Mouse (Mus musculus): ENCODE results near the gene Acadvl. TPM values are rescaled to one million over a fixed set of nuclear protein-coding genes. Genes with fewer than 3 reads are reported as not detected.
A peak's percentile ranks its signal among the peaks of the same experiment; 100 is the strongest.

Acadvl gene
- polyA plus RNA-seq, 1 experiment from 2014 or later: 61.7 TPM

- H3K36me3 ChIP-seq: peaks cover 28% of the 10 kb centered on the region
- no peaks in the 10 kb centered on the region for H3K27me3 ChIP-seq (replicated peaks)
- H3K27ac ChIP-seq (replicated peaks): peak overlapping the region; percentile 81; the same call in 1 of the 2 replicates
- H3K4me1 ChIP-seq: peaks cover 58% of the 10 kb centered on the region
- H3K4me3 ChIP-seq (replicated peaks): peak overlapping the region; percentile 70
- H3K4me2 ChIP-seq: peak overlapping the region; percentile 85
- H3K9me3 ChIP-seq (replicated peaks): no peaks in the 10 kb centered on the region
- no peak for ATAC-seq (ENCODE audit: low FRiP score)
- H3K9ac ChIP-seq (replicated peaks): no peak overlapping the region
- 70% methylated on average over 6 of the region's 6 CpGs for WGBS
Observed at GRCm38 (mm10) chr11:70015677-70016076, 466 bp upstream of the Acadvl start.

GRCm38 (mm10) chr11:70014051-70014450, 1.2 kb downstream of the Acadvl start:
- Histone ChIP-seq H3K4me3 (replicated peaks) (no peak overlapping the region; the same call in 1 of the 2 replicates), H3K9ac (replicated peaks) (no peak overlapping the region), H3K27me3 (replicated peaks) (no peaks in the 10 kb centered on the region), H3K4me2 (peak overlapping the region; percentile 85; the same call in 1 of the 2 replicates), H3K27ac (replicated peaks) (no peak overlapping the region), H3K4me1 (peaks cover 42% of the 10 kb centered on the region), H3K9me3 (replicated peaks) (no peaks in the 10 kb centered on the region), H3K36me3 (peaks cover 44% of the 10 kb centered on the region)
- no peak for ATAC-seq (ENCODE audit: low FRiP score)
- WGBS: 72% methylated on average over 5 of the region's 5 CpGs

- 74% methylated on average over 3 of the region's 3 CpGs for WGBS
- Histone ChIP-seq H3K4me2 (no peak overlapping the region), H3K36me3 (peaks cover 50% of the 10 kb centered on the region)
Observed at GRCm38 (mm10) chr11:70013408-70013807, 1.8 kb downstream of the Acadvl start.

GRCm38 (mm10) chr11:70012931-70013330, 2.3 kb downstream of the Acadvl start:
- Histone ChIP-seq H3K27me3 (replicated peaks) (no peaks in the 10 kb centered on the region), H3K4me2 (no peak overlapping the region), H3K4me1 (peaks cover 36% of the 10 kb centered on the region), H3K27ac (replicated peaks) (no peak overlapping the region), H3K9ac (replicated peaks) (0 out of 2 replicates have a peak overlapping the region, but pooled peaks have one; percentile 1), H3K4me3 (replicated peaks) (no peak overlapping the region), H3K9me3 (replicated peaks) (no peaks in the 10 kb centered on the region), H3K36me3 (peaks cover 55% of the 10 kb centered on the region)
- 87% methylated on average over 9 of the region's 9 CpGs for WGBS
- no peak for ATAC-seq (ENCODE audit: low FRiP score)

More at GRCm38 (mm10) chr11:70013408-70013807, 1.8 kb downstream of the Acadvl start:
- Histone ChIP-seq H3K4me1 (peaks cover 38% of the 10 kb centered on the region), H3K9ac (replicated peaks) (0 out of 2 replicates have a peak overlapping the region, but pooled peaks have one; percentile 1), H3K27ac (replicated peaks) (no peak overlapping the region), H3K4me3 (replicated peaks) (no peak overlapping the region), H3K27me3 (replicated peaks) (no peaks in the 10 kb centered on the region), H3K9me3 (replicated peaks) (no peaks in the 10 kb centered on the region)
- no peak for ATAC-seq (ENCODE audit: low FRiP score)

- no peak overlapping the region for H3K9ac ChIP-seq (replicated peaks)
- no peak overlapping the region for H3K4me2 ChIP-seq
- no peak overlapping the region for H3K27ac ChIP-seq (replicated peaks)
- WGBS: 78% methylated on average over 10 of the region's 10 CpGs
- no peak overlapping the region for H3K4me3 ChIP-seq (replicated peaks)
- peaks cover 75% of the 10 kb centered on the region for H3K36me3 ChIP-seq
- no peaks in the 10 kb centered on the region for H3K9me3 ChIP-seq (replicated peaks)
- no peak for ATAC-seq (ENCODE audit: low FRiP score)
- H3K27me3 ChIP-seq (replicated peaks): no peaks in the 10 kb centered on the region
- H3K4me1 ChIP-seq: peaks cover 27% of the 10 kb centered on the region
Observed at GRCm38 (mm10) chr11:70010961-70011360, 4.2 kb downstream of the Acadvl start.

GRCm38 (mm10) chr11:70010548-70010947, 4.7 kb downstream of the Acadvl start:
- WGBS: 90% methylated on average over 12 of the region's 12 CpGs
- no peak overlapping the region for H3K9ac ChIP-seq (replicated peaks)

GRCm38 (mm10) chr11:70010033-70010432, 5.2 kb downstream of the Acadvl start:
- Histone ChIP-seq H3K9me3 (replicated peaks) (no peaks in the 10 kb centered on the region), H3K4me2 (no peak overlapping the region), H3K9ac (replicated peaks) (no peak overlapping the region), H3K36me3 (peaks cover 84% of the 10 kb centered on the region), H3K27ac (replicated peaks) (no peak overlapping the region), H3K27me3 (replicated peaks) (no peaks in the 10 kb centered on the region), H3K4me3 (replicated peaks) (no peak overlapping the region), H3K4me1 (peaks cover 23% of the 10 kb centered on the region)
- WGBS: 78% methylated on average over 6 of the region's 6 CpGs
- no peak for ATAC-seq (ENCODE audit: low FRiP score)

More at GRCm38 (mm10) chr11:70010548-70010947, 4.7 kb downstream of the Acadvl start:
- no peak overlapping the region for H3K27ac ChIP-seq (replicated peaks)
- ATAC-seq (ENCODE audit: low FRiP score): no peak
- H3K4me2 ChIP-seq: no peak overlapping the region
- H3K27me3 ChIP-seq (replicated peaks): no peaks in the 10 kb centered on the region
- peaks cover 25% of the 10 kb centered on the region for H3K4me1 ChIP-seq
- H3K4me3 ChIP-seq (replicated peaks): no peak overlapping the region
- no peaks in the 10 kb centered on the region for H3K9me3 ChIP-seq (replicated peaks)
- H3K36me3 ChIP-seq: peaks cover 79% of the 10 kb centered on the region

- Histone ChIP-seq H3K36me3 (peaks cover 61% of the 10 kb centered on the region), H3K4me2 (no peak overlapping the region), H3K27me3 (replicated peaks) (no peaks in the 10 kb centered on the region), H3K27ac (replicated peaks) (no peak overlapping the region), H3K4me1 (peaks cover 40% of the 10 kb centered on the region), H3K9me3 (replicated peaks) (no peaks in the 10 kb centered on the region), H3K9ac (replicated peaks) (no peak overlapping the region), H3K4me3 (replicated peaks) (no peak overlapping the region)
- ATAC-seq (ENCODE audit: low FRiP score): no peak
- WGBS: 46% methylated on average over 5 of the region's 5 CpGs
Observed at GRCm38 (mm10) chr11:70005521-70005920, 9.7 kb downstream of the Acadvl start.

- WGBS: 94% methylated on average over 2 of the region's 2 CpGs
- H3K4me3 ChIP-seq (replicated peaks): peak overlapping the region; percentile 84
- H3K4me1 ChIP-seq: peaks cover 62% of the 10 kb centered on the region
Observed at GRCm38 (mm10) chr11:70002471-70002870, 12.7 kb downstream of the Acadvl start.

GRCm38 (mm10) chr11:70001865-70002264, 13.3 kb downstream of the Acadvl start:
- no peak overlapping the region for H3K27ac ChIP-seq (replicated peaks)
- peak overlapping the region; percentile 83 for H3K9ac ChIP-seq (replicated peaks)
- H3K4me2 ChIP-seq: peak overlapping the region; percentile 79
- peaks cover 46% of the 10 kb centered on the region for H3K36me3 ChIP-seq
- no peak for ATAC-seq (ENCODE audit: low FRiP score)
- H3K27me3 ChIP-seq (replicated peaks): no peaks in the 10 kb centered on the region
- H3K4me3 ChIP-seq (replicated peaks): peak overlapping the region; percentile 84
- H3K4me1 ChIP-seq: peaks cover 65% of the 10 kb centered on the region
- H3K9me3 ChIP-seq (replicated peaks): no peaks in the 10 kb centered on the region

More at GRCm38 (mm10) chr11:70002471-70002870, 12.7 kb downstream of the Acadvl start:
- ATAC-seq (ENCODE audit: low FRiP score): no peak
- H3K9me3 ChIP-seq (replicated peaks): no peaks in the 10 kb centered on the region
- peak overlapping the region; percentile 79 for H3K4me2 ChIP-seq
- 0 out of 2 replicates have a peak overlapping the region, but pooled peaks have one; percentile 10 for H3K9ac ChIP-seq (replicated peaks)
- H3K27me3 ChIP-seq (replicated peaks): no peaks in the 10 kb centered on the region
- H3K27ac ChIP-seq (replicated peaks): no peak overlapping the region
- H3K36me3 ChIP-seq: peaks cover 52% of the 10 kb centered on the region

- Histone ChIP-seq H3K9me3 (replicated peaks) (no peaks in the 10 kb centered on the region), H3K27ac (replicated peaks) (peak overlapping the region; percentile 99), H3K9ac (replicated peaks) (peak overlapping the region; percentile 83), H3K4me1 (peaks cover 65% of the 10 kb centered on the region), H3K36me3 (peaks cover 39% of the 10 kb centered on the region), H3K4me2 (peak overlapping the region; percentile 79), H3K27me3 (replicated peaks) (no peaks in the 10 kb centered on the region), H3K4me3 (replicated peaks) (peak overlapping the region; percentile 84)
- WGBS: 14% methylated on average over 8 of the region's 8 CpGs
- no peak for ATAC-seq (ENCODE audit: low FRiP score)
Observed at GRCm38 (mm10) chr11:70001159-70001558, 14.1 kb downstream of the Acadvl start.

- Histone ChIP-seq H3K27me3 (replicated peaks) (no peaks in the 10 kb centered on the region), H3K9ac (replicated peaks) (peak within 1 kb of the TSS; percentile 83), H3K4me2 (peak within 1 kb of the TSS; percentile 79), H3K36me3 (peaks cover 32% of the 10 kb centered on the region), H3K9me3 (replicated peaks) (no peaks in the 10 kb centered on the region), H3K4me3 (replicated peaks) (peak within 1 kb of the TSS; percentile 84), H3K4me1 (peaks cover 65% of the 10 kb centered on the region), H3K27ac (replicated peaks) (peak within 1 kb of the TSS; percentile 99)
- peak; percentile 66 for ATAC-seq (ENCODE audit: low FRiP score)
- WGBS: under 1% methylated on average over 48 of the region's 48 CpGs
Observed at GRCm38 (mm10) chr11:70000396-70000898, 14.8 kb downstream of the Acadvl start, which contains the start of gene Dvl2. TSS of gene Dvl2 (plus strand) at chr11:70000595.
